ENCODE assay signal across 8 mouse cellular contexts in the genomic region with DNA sequence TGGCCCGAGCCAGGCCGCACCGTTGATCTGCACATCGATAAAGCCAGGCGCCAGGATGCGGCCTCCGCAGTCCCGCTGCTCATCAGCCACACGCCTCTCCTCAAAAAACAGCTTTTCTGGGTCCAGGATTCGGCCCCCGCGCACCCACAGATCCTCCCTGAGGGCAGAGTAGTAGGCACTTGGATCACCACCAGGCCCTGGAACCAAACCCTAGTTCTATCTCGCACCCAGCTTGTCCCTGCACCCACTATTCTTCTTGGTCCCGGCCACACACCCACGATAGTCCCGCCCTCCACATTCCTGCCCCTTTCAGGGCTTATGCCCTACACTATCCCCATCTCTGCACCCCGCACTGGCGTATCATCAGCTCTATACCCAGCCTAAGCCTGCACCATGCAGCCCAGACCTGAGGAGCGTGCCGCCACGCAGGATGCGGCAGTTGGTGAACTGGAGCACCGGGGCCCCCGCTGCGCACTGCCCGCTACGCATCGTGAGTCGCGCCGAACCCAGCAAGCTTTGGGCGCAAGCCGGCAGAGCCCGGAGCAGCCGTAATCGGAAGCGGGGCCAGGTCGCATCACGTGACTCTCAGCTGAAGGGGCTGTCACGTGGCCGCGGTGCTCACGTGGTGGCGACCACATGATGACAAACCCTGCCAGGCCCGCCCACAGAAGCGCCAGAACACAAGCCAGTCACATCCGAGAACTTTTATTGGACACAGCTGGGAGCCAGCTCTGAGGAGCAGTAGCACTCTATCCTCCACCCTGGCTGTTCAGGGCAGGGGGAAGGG. TPM values are rescaled to one million over a fixed set of nuclear protein-coding genes. Genes with fewer than 3 reads are reported as not detected.
DNase-seq lines count a peak whose midpoint lies in the region; ATAC-seq lines count a peak whose summit lies in the region.

Gene Amdhd2, minus strand, starts transcription at position 591 of the 787 bp plus-strand sequence.

- peak; percentile 91 for ATAC-seq in forebrain, embryonic 14.5 days
- peak; percentile 90 for ATAC-seq in neural tube, embryonic 15.5 days (ENCODE audit: low FRiP score)

- peak within 1 kb of the TSS; percentile 74; the same call in 1 of the 2 replicates for H3K27ac ChIP-seq in forebrain, embryonic 14.5 days (ENCODE audit: low read depth, low read length)
- H3K27ac ChIP-seq in neural tube, embryonic 15.5 days (replicated peaks) = peak within 1 kb of the TSS; percentile 85

- WGBS in forebrain, embryonic 14.5 days = 1% methylated on average over 47 of the region's 47 CpGs
- under 1% methylated on average over 47 of the region's 47 CpGs for WGBS in neural tube, embryonic 15.5 days

- intact Hi-C loops in heart, postnatal 14 days (cut with DNase I) = no loop called here

- H3K4me3 ChIP-seq in forebrain, embryonic 14.5 days (ENCODE audit: low read depth, low read length) = peak within 1 kb of the TSS; percentile 74
- H3K4me3 ChIP-seq in neural tube, embryonic 15.5 days (replicated peaks) = peak within 1 kb of the TSS; percentile 65

- peaks cover 22% of the 10 kb centered on the region for H3K36me3 ChIP-seq in forebrain, embryonic 14.5 days (ENCODE audit: control insufficient read depth, insufficient read depth, low read length)
- H3K36me3 ChIP-seq in neural tube, embryonic 15.5 days = peaks cover 13% of the 10 kb centered on the region

- H3K27me3 ChIP-seq in forebrain, embryonic 14.5 days (replicated peaks; ENCODE audit: control insufficient read depth, insufficient read depth, low read length) = no peaks in the 10 kb centered on the region
- H3K27me3 ChIP-seq in neural tube, embryonic 15.5 days (replicated peaks) = no peaks in the 10 kb centered on the region

- H3K9me3 ChIP-seq in forebrain, embryonic 14.5 days (replicated peaks; ENCODE audit: control insufficient read depth, low read length) = no peaks in the 10 kb centered on the region
- no peaks in the 10 kb centered on the region for H3K9me3 ChIP-seq in neural tube, embryonic 15.5 days (replicated peaks)

- peak within 1 kb of the TSS; percentile 88 for H3K9ac ChIP-seq in forebrain, embryonic 14.5 days (ENCODE audit: low read length)
- peak within 1 kb of the TSS; percentile 70 for H3K9ac ChIP-seq in neural tube, embryonic 15.5 days (replicated peaks)

- H3K4me1 ChIP-seq in forebrain, embryonic 14.5 days (ENCODE audit: control insufficient read depth, insufficient read depth, low read length) = peaks cover 17% of the 10 kb centered on the region
- H3K4me1 ChIP-seq in neural tube, embryonic 15.5 days = peaks cover 48% of the 10 kb centered on the region

- peak within 1 kb of the TSS; percentile 88 for H3K4me2 ChIP-seq in forebrain, embryonic 14.5 days (ENCODE audit: low read length)
- H3K4me2 ChIP-seq in neural tube, embryonic 15.5 days = peak within 1 kb of the TSS; percentile 98

- DNase-seq in ES-CJ7 (ENCODE audit: low read depth, low spot score) = peak; percentile 98
- peak; percentile 93 for DNase-seq in cerebellum, adult 11 months
- DNase-seq in forebrain, embryonic 14.5 days (ENCODE audit: low spot score) = peak; percentile 97
- peak; percentile 96 to 98 for DNase-seq in heart, postnatal 14 days
- peak; percentile 99 for DNase-seq in layer of hippocampus, adult 11-12 months (ENCODE audit: low spot score)
- peak; percentile 94 to 96 for DNase-seq in lung, adult 18-20 months
- peak; percentile 92 for DNase-seq in testis, postnatal 14 days (ENCODE audit: low spot score)

RNA-seq across cellular contexts. Expression of gene Amdhd2, which starts in this region (rescaled TPM):
- 28.4 and 29.6 TPM in 2 replicates for polyA plus RNA-seq in forebrain, embryonic 14.5 days (2014; fragmentation: Nextera tagmentation; extraction: Ambion mirVana)
- total RNA-seq in heart, postnatal 14 days (2021) = 10 to 100 TPM; 12.2 to 12.7 TPM
- 35.7 and 37.8 TPM in 2 replicates for polyA plus RNA-seq in neural tube, embryonic 15.5 days (2015; fragmentation: Nextera tagmentation; extraction: Ambion mirVana)

Comparison
In these comparisons a context has a peak if more than half of its experiments do, and no peak if none do; other contexts are left out.
1. Peak in every context shown above with its lines: DNase-seq, ATAC-seq, H3K4me3 ChIP-seq and H3K27ac ChIP-seq.